Mouse (Mus musculus) forebrain, embryonic 14.5 days (tissue): ENCODE data around the gene Gm7879. TPM values are rescaled to one million over a fixed set of nuclear protein-coding genes. Genes with fewer than 3 reads are reported as not detected.

ENCODE experiments used
- polyA plus RNA-seq: library from polyadenylated mRNA; unstranded; fragments of >200 nt; fragmentation: Nextera tagmentation; extraction: Ambion mirVana; gene quantifications from 2 replicates; pipeline ENCODE4 v1.2.1, GENCODE M21; 2014

The Gm7879 gene
- polyA plus RNA-seq, 1 experiment from 2014 or later: 0.41 TPM

Other genes starting within 250 kb of the Gm7879 start
- not detected in 2 replicates for gene Bst1, start 94.3 kb upstream of the Gm7879 start, polyA plus RNA-seq
- 91.8 and 99.8 TPM in 2 replicates for gene Fbxl5, start 91.5 kb upstream of the Gm7879 start, polyA plus RNA-seq
- gene Cd38, start 44.6 kb upstream of the Gm7879 start, polyA plus RNA-seq: 2.8 and 2.9 TPM in 2 replicates
- gene Fgfbp1, start 68.6 kb downstream of the Gm7879 start, polyA plus RNA-seq: 5.7 and 10.2 TPM in 2 replicates
- gene Prom1, start 188.9 kb downstream of the Gm7879 start, polyA plus RNA-seq: 47.3 and 52.4 TPM in 2 replicates